Mouse (Mus musculus): ENCODE results near the gene Hspa12b. TPM values are rescaled to one million over a fixed set of nuclear protein-coding genes. Genes with fewer than 3 reads are reported as not detected.
A peak's percentile ranks its signal among the peaks of the same experiment; 100 is the strongest.

The Hspa12b gene
- polyA plus RNA-seq, 2 experiments: 10.2 to 42.7 TPM

- H3K27ac ChIP-seq (replicated peaks; ENCODE audit: low read depth, low read length): no peak overlapping the region
- ATAC-seq (ENCODE audit: low FRiP score, low read depth) (no peak), DNase-seq (ENCODE audit: low spot score) (no peak)
- no peak overlapping the region for H3K9ac ChIP-seq (ENCODE audit: low read depth, low read length, severe bottlenecking)
- H3K9me3 ChIP-seq (ENCODE audit: control insufficient read depth, low read length): no peaks in the 10 kb centered on the region
- H3K36me3 ChIP-seq (ENCODE audit: control insufficient read depth, insufficient read depth, low read length): no peaks in the 10 kb centered on the region
- TF ChIP-seq POLR2A (IDR thresholded peaks at IDR 0.05; ENCODE audit: borderline replicate concordance, extremely low read depth, insufficient read depth, insufficient read length): no peak
- H3K4me1 ChIP-seq (ENCODE audit: control insufficient read depth, insufficient read depth, low read length): no peaks in the 10 kb centered on the region
- H3K27me3 ChIP-seq (ENCODE audit: control insufficient read depth, insufficient read depth, low read length): no peaks in the 10 kb centered on the region
- H3K4me3 ChIP-seq (replicated peaks; ENCODE audit: low read length): no peak overlapping the region
- no peak overlapping the region for H3K4me2 ChIP-seq (replicated peaks; ENCODE audit: low read depth, low read length, severe bottlenecking)
- 86% methylated on average over 1 of the region's 1 CpGs for WGBS
Measured at GRCm38 (mm10) chr2:131089634-131090033, 37.4 kb upstream of the Hspa12b start.

- no peak for ATAC-seq (ENCODE audit: low FRiP score, low read depth)
- H3K36me3 ChIP-seq (ENCODE audit: control insufficient read depth, insufficient read depth, low read length): no peaks in the 10 kb centered on the region
- H3K4me3 ChIP-seq (replicated peaks; ENCODE audit: low read length): no peak overlapping the region
- no peak for TF ChIP-seq POLR2A (IDR thresholded peaks at IDR 0.05; ENCODE audit: borderline replicate concordance, extremely low read depth, insufficient read depth, insufficient read length)
- H3K27me3 ChIP-seq (ENCODE audit: control insufficient read depth, insufficient read depth, low read length): no peaks in the 10 kb centered on the region
- no peaks in the 10 kb centered on the region for H3K9me3 ChIP-seq (ENCODE audit: control insufficient read depth, low read length)
- no peak overlapping the region for H3K9ac ChIP-seq (ENCODE audit: low read depth, low read length, severe bottlenecking)
- 66% methylated on average over 3 of the region's 3 CpGs for WGBS
- H3K4me1 ChIP-seq (ENCODE audit: control insufficient read depth, insufficient read depth, low read length): no peaks in the 10 kb centered on the region
- DNase-seq (ENCODE audit: low spot score): no peak
- H3K4me2 ChIP-seq (replicated peaks; ENCODE audit: low read depth, low read length, severe bottlenecking): no peak overlapping the region
- no peak overlapping the region for H3K27ac ChIP-seq (replicated peaks; ENCODE audit: low read depth, low read length)
Measured at GRCm38 (mm10) chr2:131090852-131091251, 36.2 kb upstream of the Hspa12b start.

- peaks cover 9% of the 10 kb centered on the region for H3K4me1 ChIP-seq (ENCODE audit: control insufficient read depth, insufficient read depth, low read length)
- no peak overlapping the region for H3K4me2 ChIP-seq (replicated peaks; ENCODE audit: low read depth, low read length, severe bottlenecking)
- H3K36me3 ChIP-seq (ENCODE audit: control insufficient read depth, insufficient read depth, low read length): no peaks in the 10 kb centered on the region
- DNase-seq (ENCODE audit: low spot score) (no peak), ATAC-seq (ENCODE audit: low FRiP score, low read depth) (no peak)
- no peak overlapping the region for H3K27ac ChIP-seq (replicated peaks; ENCODE audit: low read depth, low read length)
- TF ChIP-seq POLR2A (IDR thresholded peaks at IDR 0.05; ENCODE audit: borderline replicate concordance, extremely low read depth, insufficient read depth, insufficient read length): no peak
- no peak overlapping the region for H3K9ac ChIP-seq (ENCODE audit: low read depth, low read length, severe bottlenecking)
- H3K27me3 ChIP-seq (ENCODE audit: control insufficient read depth, insufficient read depth, low read length): no peaks in the 10 kb centered on the region
- H3K4me3 ChIP-seq (replicated peaks; ENCODE audit: low read length): no peak overlapping the region
- WGBS: 88% methylated on average over 5 of the region's 5 CpGs
- H3K9me3 ChIP-seq (ENCODE audit: control insufficient read depth, low read length): no peaks in the 10 kb centered on the region
Measured at GRCm38 (mm10) chr2:131093577-131093976, 33.5 kb upstream of the Hspa12b start.

GRCm38 (mm10) chr2:131094823-131095222 lies 32.3 kb upstream of the Hspa12b start:
- H3K27ac ChIP-seq (replicated peaks; ENCODE audit: low read depth, low read length): no peak overlapping the region
- H3K4me3 ChIP-seq (replicated peaks; ENCODE audit: low read length): no peak overlapping the region
- H3K9me3 ChIP-seq (ENCODE audit: control insufficient read depth, low read length): no peaks in the 10 kb centered on the region
- ATAC-seq (ENCODE audit: low FRiP score, low read depth) (peak; percentile 39; the same call in 1 of the 2 replicates), DNase-seq (ENCODE audit: low spot score) (peak; percentile 84)
- H3K4me2 ChIP-seq (replicated peaks; ENCODE audit: low read depth, low read length, severe bottlenecking): no peak overlapping the region
- peaks cover 9% of the 10 kb centered on the region for H3K4me1 ChIP-seq (ENCODE audit: control insufficient read depth, insufficient read depth, low read length)
- TF ChIP-seq POLR2A (IDR thresholded peaks at IDR 0.05; ENCODE audit: borderline replicate concordance, extremely low read depth, insufficient read depth, insufficient read length): no peak
- H3K36me3 ChIP-seq (ENCODE audit: control insufficient read depth, insufficient read depth, low read length): no peaks in the 10 kb centered on the region
- 5% methylated on average over 1 of the region's 1 CpGs for WGBS
- no peak overlapping the region for H3K9ac ChIP-seq (ENCODE audit: low read depth, low read length, severe bottlenecking)
- no peaks in the 10 kb centered on the region for H3K27me3 ChIP-seq (ENCODE audit: control insufficient read depth, insufficient read depth, low read length)

- Histone ChIP-seq H3K27ac (replicated peaks; ENCODE audit: low read depth, low read length) (peak overlapping the region; percentile 67), H3K4me2 (replicated peaks; ENCODE audit: low read depth, low read length, severe bottlenecking) (peak overlapping the region; percentile 36), H3K9ac (ENCODE audit: low read depth, low read length, severe bottlenecking) (no peak overlapping the region), H3K9me3 (ENCODE audit: control insufficient read depth, low read length) (no peaks in the 10 kb centered on the region), H3K36me3 (ENCODE audit: control insufficient read depth, insufficient read depth, low read length) (no peaks in the 10 kb centered on the region), H3K4me3 (replicated peaks; ENCODE audit: low read length) (0 out of 2 replicates have a peak overlapping the region, but pooled peaks have one; percentile 2), H3K4me1 (ENCODE audit: control insufficient read depth, insufficient read depth, low read length) (peaks cover 9% of the 10 kb centered on the region), H3K27me3 (ENCODE audit: control insufficient read depth, insufficient read depth, low read length) (no peaks in the 10 kb centered on the region)
- DNase-seq (ENCODE audit: low spot score): peak; percentile 75
- ATAC-seq (ENCODE audit: low FRiP score, low read depth): peak; percentile 77; the same call in 1 of the 2 replicates
- TF ChIP-seq POLR2A (IDR thresholded peaks at IDR 0.05; ENCODE audit: borderline replicate concordance, extremely low read depth, insufficient read depth, insufficient read length): no peak
- WGBS: 7% methylated on average over 9 of the region's 9 CpGs
Measured at GRCm38 (mm10) chr2:131096101-131096795, 30.8 kb upstream of the Hspa12b start.
